Mouse (Mus musculus) telencephalon, adult 2 months (tissue): Measurements from ENCODE around the gene Raver2.
"Not testable (repeated sequence)": the region's sequence is repeated elsewhere in the genome, so short reads cannot be mapped to it uniquely, and the experiment has no call there.

Experiments
- DNase-seq: peaks from one replicate; pipeline ENCODE4 v3.0.0-alpha.2; 2011; ENCODE audit warnings: low read depth, low spot score

The Raver2 gene

DNA sequence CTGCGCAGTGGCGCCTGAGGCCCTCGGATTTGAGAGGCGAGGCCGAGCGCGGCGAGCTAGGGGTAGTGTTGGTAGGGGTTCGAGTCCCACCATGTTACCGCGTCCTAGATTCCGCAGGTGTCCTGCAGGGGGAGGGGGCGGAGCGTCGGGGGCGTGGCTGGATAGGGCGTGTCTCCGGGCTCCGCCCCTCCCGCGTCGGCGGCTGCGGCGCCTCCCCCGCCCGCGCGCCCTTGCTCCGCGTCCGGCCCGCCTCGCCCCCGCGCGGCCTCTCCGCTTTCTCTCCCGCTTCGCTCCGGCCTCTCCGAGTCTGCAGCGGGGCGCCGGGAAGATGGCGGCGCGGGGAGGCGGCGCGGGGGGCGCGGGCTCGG, at the start of gene Raver2:
Raver2 (plus strand) TSS at position 198 of the 368 bp plus-strand sequence.
- no peak for DNase-seq

- DNase-seq = no peak
Observed at GRCm38 (mm10) chr4:101020596-101020995, 48.2 kb upstream of the Raver2 start, which contains the start of gene Gm10577. Gene Gm10577 (minus strand): TSS chr4:101020696.

- DNase-seq = peak; percentile 44
Observed at GRCm38 (mm10) chr4:101026566-101026965, 42.2 kb upstream of the Raver2 start.

GRCm38 (mm10) chr4:101026995-101027394, 41.8 kb upstream of the Raver2 start:
- DNase-seq = peak; percentile 53

GRCm38 (mm10) chr4:101027852-101028411, 40.9 kb upstream of the Raver2 start:
- DNase-seq = no peak

GRCm38 (mm10) chr4:101033047-101033446, 35.7 kb upstream of the Raver2 start:
- DNase-seq = no peak

- no peak for DNase-seq
Observed at GRCm38 (mm10) chr4:101035131-101035530, 33.7 kb upstream of the Raver2 start.

GRCm38 (mm10) chr4:101037156-101037555, 31.6 kb upstream of the Raver2 start:
- DNase-seq = peak; percentile 84

GRCm38 (mm10) chr4:101043691-101044090, 25.1 kb upstream of the Raver2 start:
- no peak for DNase-seq

- no peak for DNase-seq
Observed at GRCm38 (mm10) chr4:101044149-101044548, 24.6 kb upstream of the Raver2 start.

GRCm38 (mm10) chr4:101046576-101046975, 22.2 kb upstream of the Raver2 start:
- DNase-seq = no peak

GRCm38 (mm10) chr4:101062146-101062545, 6.6 kb upstream of the Raver2 start:
- DNase-seq = no peak

GRCm38 (mm10) chr4:101066401-101066800, 2.4 kb upstream of the Raver2 start:
- no peak for DNase-seq

- DNase-seq = no peak
Observed at GRCm38 (mm10) chr4:101069154-101069971, 580 bp downstream of the Raver2 start.

GRCm38 (mm10) chr4:101071570-101071969, 2.8 kb downstream of the Raver2 start:
- DNase-seq = no peak

DNA sequence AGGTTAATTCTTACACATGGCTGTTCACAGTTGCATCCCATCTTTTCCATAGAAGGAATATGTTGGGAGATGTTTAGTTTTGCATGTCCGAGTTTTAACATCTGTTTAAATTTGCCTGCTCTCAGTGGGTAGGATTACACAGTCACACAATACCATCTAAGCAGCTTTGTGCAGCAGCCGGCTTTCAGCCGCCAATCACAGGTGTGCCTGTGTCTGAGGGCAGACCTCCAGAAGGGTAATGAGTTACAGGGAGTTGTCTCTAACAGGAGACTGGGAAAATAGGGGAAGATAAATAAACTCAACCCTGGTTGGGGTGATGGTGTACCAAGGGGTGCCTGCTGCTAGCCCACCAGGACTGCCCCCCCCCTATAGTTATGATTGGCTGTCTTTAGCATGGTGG, 7.6 kb downstream of the Raver2 start:
- no peak for DNase-seq

DNA sequence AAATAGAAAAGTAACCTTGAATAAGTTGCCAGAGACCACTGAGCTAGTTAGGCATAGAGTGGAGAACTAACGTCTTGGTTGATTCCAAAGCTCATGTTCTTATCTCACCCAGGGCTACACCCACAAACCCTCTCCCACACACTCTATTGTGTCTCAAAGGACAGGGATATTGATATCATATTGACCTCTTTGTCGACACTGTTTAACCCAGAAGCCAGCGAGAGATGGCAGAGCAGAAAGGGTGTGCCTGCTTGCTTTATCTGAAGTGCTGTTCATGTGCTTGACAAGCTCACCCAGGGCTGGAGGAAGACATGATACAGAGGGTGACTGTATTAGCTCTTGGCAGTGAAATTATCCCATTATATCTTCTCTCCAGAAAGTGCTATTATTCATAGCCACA, 11.2 kb downstream of the Raver2 start:
- DNase-seq = no peak

- DNase-seq = no peak
Observed at GRCm38 (mm10) chr4:101082176-101082888, 13.5 kb downstream of the Raver2 start.

GRCm38 (mm10) chr4:101084863-101085262, 16.1 kb downstream of the Raver2 start:
- no peak for DNase-seq

- no peak for DNase-seq
Observed at GRCm38 (mm10) chr4:101086040-101086439, 17.3 kb downstream of the Raver2 start.

GRCm38 (mm10) chr4:101087721-101088120, 18.9 kb downstream of the Raver2 start:
- peak; percentile 60 for DNase-seq

GRCm38 (mm10) chr4:101090630-101091029, 21.8 kb downstream of the Raver2 start:
- DNase-seq = not testable (repeated sequence)
